Mouse (Mus musculus) heart, adult 2 months (tissue): ENCODE data around the gene Ryr3.

ENCODE experiments used
- CTCF ChIP-seq: fragments of 200-600 bp; IDR thresholded peaks from 2 replicates; pipeline ENCODE4 v1.8.1; 2022; ENCODE audit warnings: antibody characterized with exemption, mild to moderate bottlenecking, moderate library complexity
- EP300 ChIP-seq: fragments of 200-500 bp; IDR thresholded peaks from 2 replicates; pipeline ENCODE4 v1.6.1; 2011; ENCODE audit warnings: low read depth, low read length, control low read depth; ENCODE audit not compliant: insufficient read depth
- POLR2A ChIP-seq: fragments of 200-500 bp; IDR thresholded peaks from 2 replicates; pipeline ENCODE4 v1.6.1; 2011; ENCODE audit warnings: mild to moderate bottlenecking, low read depth, low read length, control low read depth; ENCODE audit not compliant: insufficient read depth

GRCm38 (mm10) chr2:112799995-112800353 lies 416.9 kb downstream of the Ryr3 start:
- TF ChIP-seq CTCF (peak; percentile 83), POLR2A (no peak), EP300 (no peak)
